Mouse (Mus musculus) midbrain, embryonic 12.5 days (tissue): ENCODE measurements around the gene Ccdc163. TPM values are rescaled to one million over a fixed set of nuclear protein-coding genes. Genes with fewer than 3 reads are reported as not detected.
A peak's percentile ranks its signal among the peaks of the same experiment; 100 is the strongest.
"Not testable (repeated sequence)": the region's sequence is repeated elsewhere in the genome, so short reads cannot be mapped to it uniquely, and the experiment has no call there.

Experiments used
- ATAC-seq: fragments of 200-750 bp; cut with Nextera tagmentation; 2 replicates; pipeline ENCODE4 v1.8.0; 2017; ENCODE audit warnings: low read depth, moderate TSS enrichment, moderate library complexity; ENCODE audit not compliant: low FRiP score
- H3K27ac ChIP-seq: fragments of 300-500 bp; sonication (generic); replicated peaks from 2 replicates; pipeline ENCODE4 v1.5.1; 2016; ENCODE audit warnings: mild to moderate bottlenecking
- H3K27me3 ChIP-seq: fragments of 300-500 bp; sonication (generic); 2 replicates; pipeline ENCODE4 v1.6.1; 2016; ENCODE audit warnings: mild to moderate bottlenecking
- H3K36me3 ChIP-seq: fragments of 300-500 bp; sonication (generic); 2 replicates; pipeline ENCODE4 v1.6.1; 2016
- H3K4me1 ChIP-seq: fragments of 300-500 bp; sonication (generic); 2 replicates; pipeline ENCODE4 v1.6.1; 2016
- H3K4me2 ChIP-seq: fragments of 300-500 bp; sonication (generic); replicated peaks from 2 replicates; pipeline ENCODE4 v1.6.1; 2016; ENCODE audit warnings: mild to moderate bottlenecking, moderate library complexity
- H3K4me3 ChIP-seq: fragments of 300-500 bp; sonication (generic); 2 replicates; pipeline ENCODE4 v1.5.1; 2016; ENCODE audit warnings: mild to moderate bottlenecking
- H3K9ac ChIP-seq: fragments of 300-500 bp; sonication (generic); replicated peaks from 2 replicates; pipeline ENCODE4 v1.6.1; 2016; ENCODE audit warnings: mild to moderate bottlenecking, moderate library complexity
- H3K9me3 ChIP-seq: fragments of 300-500 bp; sonication (generic); 2 replicates; pipeline ENCODE4 v1.6.1; 2016; ENCODE audit warnings: mild to moderate bottlenecking
- WGBS: fragments of 180-500 bp; shearing (Covaris S2); methylation state at CpG from one replicate; pipeline ENCODE4 v1.1.7; 2016; 5-methylcytosine and 5-hydroxymethylcytosine counted together
- polyA plus RNA-seq: library from polyadenylated mRNA; unstranded; fragments of >200 nt; fragmentation: Nextera tagmentation; extraction: Ambion mirVana; gene quantifications from 2 replicates; pipeline ENCODE4 v1.2.1, GENCODE M21; 2016

Ccdc163 gene
- polyA plus RNA-seq = 27.6 and 28.9 TPM in 2 replicates

DNA sequence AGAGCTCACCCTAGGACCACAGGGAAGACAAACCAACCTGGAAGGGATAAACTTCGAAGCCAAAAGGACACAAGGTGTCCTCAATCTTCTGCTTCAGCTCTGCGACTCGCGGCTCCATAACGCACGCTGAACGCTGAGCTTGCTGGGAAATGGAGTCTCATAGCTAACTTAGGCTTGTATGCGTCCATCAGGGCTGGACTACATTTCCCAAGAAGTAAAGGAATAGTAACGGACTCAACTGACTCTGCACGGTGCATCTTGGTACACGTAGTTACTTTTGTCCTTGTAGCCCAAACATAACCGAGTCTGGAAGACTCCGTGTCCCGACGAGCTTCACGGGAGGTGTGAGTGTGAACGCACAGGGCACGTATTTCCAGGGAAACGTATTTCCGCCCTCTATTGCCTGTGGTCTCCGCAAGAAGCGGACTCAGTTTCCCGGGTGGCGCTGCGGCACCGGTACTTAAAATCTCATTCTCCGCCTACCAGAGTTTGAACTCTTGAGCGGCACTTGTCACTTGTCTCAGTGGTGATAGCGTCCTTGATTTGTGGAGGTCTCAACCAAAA is at the start of gene Ccdc163, which contains the start of gene Mmachc:
Gene Ccdc163 (plus strand): TSS at position 309 of the 564 bp plus-strand sequence.
Gene Mmachc (minus strand): TSS at position 206 of the 564 bp plus-strand sequence.
- Histone ChIP-seq H3K9ac (peak within 1 kb of the TSS; percentile 63), H3K9me3 (no peaks in the 10 kb centered on the region), H3K4me1 (peaks cover 13% of the 10 kb centered on the region), H3K4me3 (peak within 1 kb of the TSS; percentile 56), H3K4me2 (peak within 1 kb of the TSS; percentile 83), H3K27ac (no peak within 1 kb of the TSS), H3K36me3 (peaks cover 16% of the 10 kb centered on the region; the same call in 1 of the 2 replicates), H3K27me3 (no peaks in the 10 kb centered on the region)
- under 1% methylated on average over 29 of the region's 29 CpGs for WGBS
- ATAC-seq = peak; percentile 99

DNA sequence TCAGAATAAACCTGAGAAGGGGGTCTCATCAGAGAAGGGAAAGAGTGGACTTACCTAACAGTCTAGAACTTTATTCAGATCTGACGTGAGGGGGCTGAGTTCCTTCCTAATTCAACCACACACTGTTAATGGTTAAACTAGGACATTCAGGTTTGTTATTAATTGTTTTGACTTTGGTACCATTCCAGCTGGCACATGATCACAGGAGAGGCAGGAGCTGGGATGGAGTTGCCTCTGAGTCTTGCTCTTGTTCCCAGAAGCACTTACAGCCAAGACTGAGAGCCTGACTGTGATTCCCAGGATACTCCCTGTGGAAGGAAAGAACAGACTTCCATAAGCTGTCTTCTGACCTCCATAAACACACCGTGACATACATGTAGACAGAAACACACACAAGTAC is 48.8 kb upstream of the Ccdc163 start:
- Histone ChIP-seq H3K9ac (no peak overlapping the region), H3K4me2 (no peak overlapping the region), H3K4me1 (no peaks in the 10 kb centered on the region), H3K4me3 (no peak overlapping the region), H3K27me3 (no peaks in the 10 kb centered on the region), H3K36me3 (no peaks in the 10 kb centered on the region), H3K9me3 (no peaks in the 10 kb centered on the region), H3K27ac (no peak overlapping the region)
- ATAC-seq = no peak
- WGBS = 89% methylated on average over 2 of the region's 2 CpGs

DNA sequence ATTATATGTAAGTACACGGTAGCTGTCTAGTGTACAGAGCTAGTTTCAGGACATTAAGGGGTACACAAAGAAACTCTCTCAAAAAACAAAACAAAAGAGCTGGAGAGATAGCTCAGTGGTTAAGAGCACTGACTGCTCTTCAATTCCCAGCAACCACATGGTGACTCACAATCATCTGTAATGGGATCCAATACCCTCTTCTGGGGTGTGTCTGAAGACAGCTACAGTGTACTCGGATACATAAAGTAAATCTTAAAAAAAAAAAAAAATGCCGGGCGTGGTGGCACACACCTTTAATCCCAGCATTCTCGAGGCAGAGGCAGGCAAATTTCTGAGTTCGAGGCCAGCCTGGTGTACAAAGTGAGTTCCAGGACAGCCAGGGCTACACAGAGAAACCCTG is 48.4 kb upstream of the Ccdc163 start:
- not testable (repeated sequence) for H3K27ac ChIP-seq, H3K9ac ChIP-seq, ATAC-seq, H3K36me3 ChIP-seq, H3K4me2 ChIP-seq, H3K4me1 ChIP-seq, H3K9me3 ChIP-seq, H3K4me3 ChIP-seq, H3K27me3 ChIP-seq
- WGBS = 92% methylated on average over 6 of the region's 6 CpGs

DNA sequence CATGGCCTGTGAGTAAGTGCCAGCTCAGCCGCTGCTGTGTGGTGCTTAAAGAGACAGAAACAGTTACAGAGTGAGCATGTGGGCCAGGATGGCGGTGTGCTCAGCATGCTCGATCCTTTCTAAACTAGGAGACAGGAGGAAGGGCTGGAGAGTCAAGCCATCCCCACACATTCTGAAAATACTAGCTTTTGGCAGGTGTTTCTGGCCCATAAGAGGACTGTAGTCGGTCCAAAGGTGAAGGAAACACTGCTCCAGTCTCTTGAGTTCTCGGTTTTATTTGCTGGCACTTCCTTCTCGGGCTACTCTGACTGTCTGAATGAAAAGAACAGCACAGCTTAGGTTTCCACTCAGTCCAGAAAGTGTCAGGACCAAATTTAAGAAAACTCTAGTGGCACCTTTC is 47.5 kb upstream of the Ccdc163 start:
- 75% methylated on average over 6 of the region's 6 CpGs for WGBS
- Histone ChIP-seq H3K36me3 (no peaks in the 10 kb centered on the region), H3K27ac (no peak overlapping the region), H3K27me3 (no peaks in the 10 kb centered on the region), H3K9ac (no peak overlapping the region), H3K9me3 (no peaks in the 10 kb centered on the region), H3K4me2 (no peak overlapping the region), H3K4me1 (no peaks in the 10 kb centered on the region), H3K4me3 (no peak overlapping the region)
- no peak for ATAC-seq

DNA sequence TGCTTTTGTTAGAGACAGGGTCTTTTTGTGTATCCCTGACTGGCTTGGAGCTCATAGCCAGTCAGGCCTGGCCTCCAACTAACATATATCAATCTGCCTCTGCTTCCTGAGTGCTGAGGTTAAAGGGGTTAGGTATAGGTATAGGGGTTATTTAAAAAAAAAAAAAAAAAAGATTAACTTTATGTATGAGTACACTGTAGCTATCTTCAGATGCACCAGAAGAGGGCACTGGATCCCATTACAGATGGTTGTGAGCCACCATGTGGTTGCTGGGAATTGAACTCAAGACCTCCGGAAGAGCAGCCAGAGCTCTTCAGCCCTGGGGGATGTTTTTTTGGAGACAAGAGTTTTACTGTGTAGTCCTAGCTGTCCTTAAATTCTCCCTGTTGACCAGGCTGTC is 46.3 kb upstream of the Ccdc163 start:
- Histone ChIP-seq H3K27ac (no peak overlapping the region), H3K36me3 (no peaks in the 10 kb centered on the region), H3K9ac (no peak overlapping the region), H3K4me2 (no peak overlapping the region), H3K27me3 (no peaks in the 10 kb centered on the region), H3K4me3 (no peak overlapping the region), H3K4me1 (no peaks in the 10 kb centered on the region), H3K9me3 (no peaks in the 10 kb centered on the region)
- 92% methylated on average over 1 of the region's 1 CpGs for WGBS
- no peak for ATAC-seq

DNA sequence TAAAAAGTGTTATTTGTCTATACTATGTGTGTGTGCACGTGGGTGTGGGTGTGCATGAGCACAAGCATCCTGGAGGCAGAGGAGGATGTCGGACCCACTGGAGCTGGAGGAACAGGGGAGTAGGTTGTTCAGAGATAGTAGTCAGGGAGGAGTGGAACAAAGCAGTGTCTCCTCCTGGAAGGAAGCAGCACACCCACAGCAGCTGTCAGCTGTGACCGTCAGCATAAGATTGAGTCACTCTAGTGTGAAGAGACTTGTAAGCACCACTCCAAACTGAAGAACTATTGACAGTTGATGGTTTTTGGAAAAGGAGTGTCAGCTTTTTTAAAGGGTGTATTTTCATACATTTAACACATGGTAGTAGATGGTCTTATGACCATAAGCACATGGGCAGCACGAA is 41.7 kb upstream of the Ccdc163 start:
- Histone ChIP-seq H3K9me3 (no peaks in the 10 kb centered on the region), H3K27ac (no peak overlapping the region), H3K4me2 (no peak overlapping the region), H3K9ac (no peak overlapping the region), H3K4me3 (no peak overlapping the region), H3K4me1 (no peaks in the 10 kb centered on the region), H3K27me3 (no peaks in the 10 kb centered on the region), H3K36me3 (no peaks in the 10 kb centered on the region)
- ATAC-seq = no peak
- 74% methylated on average over 4 of the region's 4 CpGs for WGBS

DNA sequence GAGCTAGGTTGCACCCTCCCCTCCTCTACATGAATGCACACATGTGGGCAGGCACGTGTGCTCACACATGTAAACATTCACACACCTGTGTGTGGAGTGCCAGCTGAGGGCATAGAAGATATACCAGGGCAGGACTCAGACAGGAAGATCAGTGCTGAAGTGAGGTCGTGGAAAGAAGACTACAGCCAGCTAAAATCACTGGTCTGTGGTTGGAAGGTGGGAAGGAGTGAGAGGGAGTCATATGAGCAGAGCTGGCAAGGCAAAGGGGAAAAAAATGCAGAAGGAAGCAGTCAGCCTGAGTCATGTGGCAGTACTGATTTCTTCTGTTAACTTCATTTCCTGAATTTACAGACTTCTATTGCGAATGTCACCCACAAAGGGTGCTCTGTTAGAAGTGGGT is 40.2 kb upstream of the Ccdc163 start:
- no peaks in the 10 kb centered on the region for H3K9me3 ChIP-seq
- no peaks in the 10 kb centered on the region for H3K36me3 ChIP-seq
- H3K9ac ChIP-seq = no peak overlapping the region
- H3K4me1 ChIP-seq = no peaks in the 10 kb centered on the region
- no peak overlapping the region for H3K4me3 ChIP-seq
- H3K27ac ChIP-seq = no peak overlapping the region
- no peak for ATAC-seq
- no peak overlapping the region for H3K4me2 ChIP-seq
- H3K27me3 ChIP-seq = no peaks in the 10 kb centered on the region
- WGBS = 67% methylated on average over 3 of the region's 3 CpGs

DNA sequence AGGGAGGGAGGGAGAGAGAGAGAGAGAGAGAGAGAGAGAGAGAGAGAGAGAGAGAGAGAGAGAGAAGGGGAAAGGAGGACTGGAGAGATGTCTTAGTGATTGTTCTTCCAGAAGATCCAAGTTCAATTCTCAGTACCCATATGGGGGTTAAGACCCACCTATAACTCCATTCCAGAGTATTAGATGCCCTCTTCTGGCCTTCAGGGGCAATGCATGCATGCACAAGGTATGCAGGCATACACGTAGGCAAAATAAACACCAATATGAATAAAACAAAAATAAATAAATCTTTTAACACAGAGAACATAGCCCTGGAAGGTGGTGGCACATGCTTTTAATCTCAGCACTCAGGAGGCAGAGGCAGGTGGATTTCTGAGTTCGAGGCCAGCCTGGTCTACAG is 39.0 kb upstream of the Ccdc163 start:
- Histone ChIP-seq H3K9ac (no peak overlapping the region), H3K4me2 (no peak overlapping the region), H3K36me3 (no peaks in the 10 kb centered on the region), H3K4me1 (no peaks in the 10 kb centered on the region), H3K4me3 (no peak overlapping the region), H3K9me3 (no peaks in the 10 kb centered on the region), H3K27me3 (no peaks in the 10 kb centered on the region), H3K27ac (no peak overlapping the region)
- ATAC-seq = no peak
- 63% methylated on average over 2 of the region's 2 CpGs for WGBS

DNA sequence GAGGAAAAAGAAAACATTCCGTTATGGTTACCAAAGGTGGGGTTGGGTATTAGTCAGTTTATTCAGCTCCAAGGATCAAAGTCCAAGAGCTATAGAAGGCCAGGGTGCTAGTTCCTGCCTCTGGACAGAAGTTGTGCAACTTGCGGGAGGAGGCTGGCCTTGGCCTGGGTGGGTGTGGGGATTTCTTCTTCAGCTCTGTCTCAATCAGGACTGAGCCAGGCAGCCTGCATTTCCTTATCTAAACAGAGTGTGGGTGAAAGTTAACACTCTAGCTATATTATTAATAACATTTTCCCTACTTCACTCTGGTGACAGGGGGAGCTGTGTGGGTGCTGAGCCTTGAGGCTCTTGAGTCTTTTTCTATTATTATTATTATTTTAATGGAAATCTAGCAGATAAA is 35.5 kb upstream of the Ccdc163 start:
- no peaks in the 10 kb centered on the region for H3K27me3 ChIP-seq
- no peak overlapping the region for H3K27ac ChIP-seq
- no peaks in the 10 kb centered on the region for H3K36me3 ChIP-seq
- no peak overlapping the region for H3K4me2 ChIP-seq
- no peaks in the 10 kb centered on the region for H3K4me1 ChIP-seq
- H3K4me3 ChIP-seq = no peak overlapping the region
- H3K9ac ChIP-seq = no peak overlapping the region
- no peak for ATAC-seq
- H3K9me3 ChIP-seq = no peaks in the 10 kb centered on the region
- 82% methylated on average over 2 of the region's 2 CpGs for WGBS

DNA sequence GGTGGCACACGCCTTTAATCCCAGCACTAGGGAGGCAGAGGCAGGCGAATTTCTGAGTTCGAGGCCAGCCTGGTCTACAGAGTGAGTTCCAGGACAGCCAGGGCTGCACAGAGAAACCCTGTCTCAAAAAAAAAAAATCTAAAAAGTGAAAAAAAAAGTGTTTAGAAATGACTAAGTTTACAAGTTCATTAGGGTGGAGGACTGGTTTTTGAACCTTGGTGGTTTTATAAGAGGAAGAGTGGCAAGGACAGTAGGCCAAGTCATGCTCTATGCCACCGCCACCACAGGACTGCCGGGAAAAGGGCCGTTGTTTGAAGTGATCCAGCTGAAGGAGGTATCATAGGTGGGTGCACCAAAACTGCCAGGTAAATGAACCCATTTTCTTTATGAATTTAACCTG is 33.5 kb upstream of the Ccdc163 start:
- ATAC-seq, H3K4me2 ChIP-seq, H3K27ac ChIP-seq, H3K27me3 ChIP-seq, H3K4me3 ChIP-seq, H3K9me3 ChIP-seq, H3K4me1 ChIP-seq, H3K9ac ChIP-seq, H3K36me3 ChIP-seq: not testable (repeated sequence)
- WGBS = 91% methylated on average over 6 of the region's 6 CpGs

DNA sequence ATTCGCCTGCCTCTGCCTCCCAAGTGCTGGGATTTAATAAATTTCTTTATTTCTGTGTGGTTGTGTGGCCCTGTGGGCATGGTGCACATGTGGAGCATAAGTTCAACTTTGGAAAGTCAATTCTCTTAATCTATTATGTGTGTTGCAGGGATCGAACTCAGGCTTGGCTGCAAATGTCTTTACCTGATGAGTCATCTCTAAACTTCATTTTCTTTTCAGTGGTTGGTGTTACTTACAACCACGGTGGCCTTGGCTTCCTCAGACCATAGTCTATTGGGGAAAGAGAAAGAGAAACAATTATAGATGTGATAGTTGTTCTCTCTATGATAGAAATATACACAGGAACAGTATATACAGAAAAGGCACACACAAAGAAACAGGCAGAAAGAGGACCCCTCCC is 32.3 kb upstream of the Ccdc163 start:
- H3K36me3 ChIP-seq = no peaks in the 10 kb centered on the region
- no peak overlapping the region for H3K27ac ChIP-seq
- no peak overlapping the region for H3K4me2 ChIP-seq
- ATAC-seq = no peak
- no peak overlapping the region for H3K9ac ChIP-seq
- no peaks in the 10 kb centered on the region for H3K9me3 ChIP-seq
- H3K4me3 ChIP-seq = no peak overlapping the region
- H3K4me1 ChIP-seq = no peaks in the 10 kb centered on the region
- no peaks in the 10 kb centered on the region for H3K27me3 ChIP-seq
- 87% methylated on average over 3 of the region's 3 CpGs for WGBS

DNA sequence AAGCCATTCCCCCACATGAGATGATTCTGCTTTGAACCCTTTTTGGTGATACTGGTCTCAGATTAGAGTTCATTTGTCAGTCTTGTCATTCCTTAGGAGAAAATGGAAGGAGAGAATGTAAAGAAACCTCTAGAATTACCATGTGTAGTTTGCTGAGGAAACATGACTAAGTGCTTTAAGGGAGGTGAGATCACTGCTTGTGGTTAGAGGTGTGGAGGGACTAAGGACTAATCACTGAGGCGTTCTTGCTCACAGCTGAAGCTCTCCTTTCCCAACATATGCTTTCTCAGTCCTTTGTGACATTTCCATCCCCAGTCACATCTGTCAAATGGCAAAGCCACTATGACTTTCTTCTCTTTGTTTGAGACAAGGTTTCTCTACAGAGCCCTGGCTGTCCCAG is 30.5 kb upstream of the Ccdc163 start:
- Histone ChIP-seq H3K4me2 (no peak overlapping the region), H3K4me3 (no peak overlapping the region), H3K9me3 (no peaks in the 10 kb centered on the region), H3K9ac (no peak overlapping the region), H3K27ac (no peak overlapping the region), H3K27me3 (no peaks in the 10 kb centered on the region), H3K36me3 (no peaks in the 10 kb centered on the region), H3K4me1 (no peaks in the 10 kb centered on the region)
- 82% methylated on average over 1 of the region's 1 CpGs for WGBS
- ATAC-seq = no peak

DNA sequence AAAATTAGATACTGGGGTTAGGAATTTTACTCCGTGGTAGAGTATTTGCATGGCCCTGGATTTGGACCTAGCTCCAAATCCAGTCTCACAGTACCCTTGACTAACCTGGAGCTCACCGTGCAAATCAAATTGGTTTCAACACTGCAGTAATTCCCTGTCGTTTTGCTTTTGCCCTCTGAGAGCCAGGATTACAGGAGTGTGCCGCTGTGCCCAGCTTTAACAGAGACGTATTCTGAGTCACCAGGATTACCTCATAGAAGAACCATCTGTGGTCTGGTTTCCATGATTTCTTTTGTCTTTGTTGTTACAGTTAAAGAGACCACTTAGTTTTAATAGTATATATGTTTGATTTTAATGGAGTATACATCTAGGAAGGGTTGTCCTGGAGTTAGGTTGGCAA is 29.2 kb upstream of the Ccdc163 start:
- Histone ChIP-seq H3K27ac (no peak overlapping the region), H3K27me3 (no peaks in the 10 kb centered on the region), H3K4me3 (no peak overlapping the region), H3K9ac (no peak overlapping the region), H3K4me1 (no peaks in the 10 kb centered on the region), H3K9me3 (no peaks in the 10 kb centered on the region), H3K36me3 (no peaks in the 10 kb centered on the region), H3K4me2 (no peak overlapping the region)
- no peak for ATAC-seq
- WGBS = 69% methylated on average over 5 of the region's 5 CpGs
